Mouse (Mus musculus): ENCODE data around the gene Krtap7-1. TPM values are rescaled to one million over a fixed set of nuclear protein-coding genes. Genes with fewer than 3 reads are reported as not detected.

Gene Krtap7-1
- polyA plus RNA-seq (2015; fragmentation: Illumina TruSeq; extraction: RNeasy Lipid Tissue Mini Kit (QIAGEN cat#74804); ENCODE audit: insufficient read depth, low read depth, low replicate concordance) = not detected

GRCm38 (mm10) chr16:89508223-89508622 is at the start of gene Krtap7-1:
Gene Krtap7-1 (minus strand): TSS chr16:89508323.

DNA sequence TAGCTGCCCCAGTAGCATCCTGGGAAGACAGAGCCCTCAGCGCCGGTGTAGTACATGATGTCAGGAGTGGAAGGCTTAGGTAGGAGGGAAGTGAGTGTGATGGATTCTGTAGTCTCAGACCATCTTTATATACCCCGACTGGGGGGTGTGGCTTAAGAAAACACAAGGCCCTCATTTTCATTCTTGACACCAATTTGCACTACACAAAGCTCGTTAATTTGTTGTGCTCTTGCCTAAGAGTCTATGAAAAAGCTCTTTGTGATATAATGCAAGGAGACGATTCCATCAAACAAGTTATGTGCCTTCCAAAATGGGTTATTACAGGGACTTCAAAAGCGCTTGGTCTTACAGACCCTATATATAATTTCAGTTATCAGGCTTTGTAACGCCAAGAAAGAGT is 20.3 kb downstream of the Krtap7-1 start, which contains the start of gene Krtap8-1:
Gene Krtap8-1, minus strand, starts transcription at position 101 of the 400 bp plus-strand sequence.

Other genes starting within 250 kb of the Krtap7-1 start
- gene Krtap21-1, start 104.5 kb downstream of the Krtap7-1 start, polyA plus RNA-seq (2015; fragmentation: Illumina TruSeq; extraction: RNeasy Lipid Tissue Mini Kit (QIAGEN cat#74804); ENCODE audit: insufficient read depth, low read depth, low replicate concordance) = not detected
- gene Krtap6-2, start 88.2 kb downstream of the Krtap7-1 start, polyA plus RNA-seq (2015; fragmentation: Illumina TruSeq; extraction: RNeasy Lipid Tissue Mini Kit (QIAGEN cat#74804); ENCODE audit: insufficient read depth, low read depth, low replicate concordance) = not detected
- not detected for gene Krtap8-1, start 20.4 kb downstream of the Krtap7-1 start, polyA plus RNA-seq (2015; fragmentation: Illumina TruSeq; extraction: RNeasy Lipid Tissue Mini Kit (QIAGEN cat#74804); ENCODE audit: insufficient read depth, low read depth, low replicate concordance)
- not detected for gene Krtap11-1, start 62.9 kb upstream of the Krtap7-1 start, polyA plus RNA-seq (2015; fragmentation: Illumina TruSeq; extraction: RNeasy Lipid Tissue Mini Kit (QIAGEN cat#74804); ENCODE audit: insufficient read depth, low read depth, low replicate concordance)